In the genomic region with DNA sequence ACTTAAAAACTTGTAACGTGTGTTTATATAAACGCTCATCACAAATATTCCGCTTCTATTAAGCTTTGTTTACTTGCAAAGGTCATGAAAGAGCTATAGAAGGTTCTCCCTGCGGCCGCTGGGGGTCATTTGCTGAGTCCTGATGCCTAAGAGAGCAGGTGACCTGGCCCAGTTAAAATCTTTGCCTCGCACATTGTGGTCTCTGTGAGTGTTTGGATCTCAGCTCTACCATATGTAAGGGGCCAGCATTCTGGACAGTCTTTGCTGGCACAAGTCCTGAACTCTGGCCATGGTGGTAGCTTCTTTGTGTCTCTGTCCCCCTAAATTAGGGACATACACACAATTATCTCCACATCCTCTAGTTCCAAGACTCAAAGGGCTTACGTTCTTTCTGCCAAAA, we compare ENCODE assay signal across 18 mouse cellular contexts. TPM values are rescaled to one million over a fixed set of nuclear protein-coding genes. Genes with fewer than 3 reads are reported as not detected.
DNase-seq lines count a peak whose midpoint lies in the region; ATAC-seq lines count a peak whose summit lies in the region.
"Had no signal": no experiment of that assay in that cellular context is flagged by ENCODE, and none has a peak within 500 bp of the region (broad histone marks: within the 10 kb centered on the region; RNA-seq: fewer than 3 reads in every experiment).

No protein-coding gene starts in this region.

- intact Hi-C loops in heart, postnatal 14 days (cut with DNase I): no loop called here

- H3K4me1 ChIP-seq in lung, embryonic 15.5 days: peaks cover 30% of the 10 kb centered on the region
- peaks cover 14% of the 10 kb centered on the region for H3K4me1 ChIP-seq in limb, embryonic 12.5 days (replicated peaks)

- peak; percentile 49 for DNase-seq in heart, adult 11 months
- DNase-seq in heart, postnatal 14 days: no peak
- DNase-seq in lung, postnatal 4 days: no peak
- DNase-seq in yolk sac, embryonic 10.5 days (ENCODE audit: low spot score): peak; percentile 53
- no peak for DNase-seq in urinary bladder, postnatal 4 days (ENCODE audit: low spot score in 2 of 2)
- DNase-seq: adrenal gland, postnatal 25 days; cerebellum, adult 11 months; layer of hippocampus, postnatal 36 days; thymus, adult 2 months had no signal

- H3K27me3 ChIP-seq in lung, embryonic 15.5 days: no peaks in the 10 kb centered on the region
- H3K27me3 ChIP-seq in limb, embryonic 12.5 days: peaks cover 11% of the 10 kb centered on the region; the same call in 1 of the 2 replicates

- peak overlapping the region; percentile 70 for H3K4me2 ChIP-seq in lung, embryonic 15.5 days
- H3K4me2 ChIP-seq in limb, embryonic 12.5 days: peak overlapping the region; percentile 63

- no peak overlapping the region for H3K9ac ChIP-seq in lung, embryonic 15.5 days
- H3K9ac ChIP-seq in limb, embryonic 12.5 days (replicated peaks): no peak overlapping the region
- H3K9ac ChIP-seq: embryonic facial prominence, embryonic 12.5 days; liver, embryonic 14.5 days had no signal

- WGBS in lung, embryonic 15.5 days: 22% methylated on average over 7 of the region's 7 CpGs
- WGBS in limb, embryonic 12.5 days: 29% methylated on average over 7 of the region's 7 CpGs

- H3K9me3 ChIP-seq in lung, embryonic 15.5 days: no peaks in the 10 kb centered on the region
- no peaks in the 10 kb centered on the region for H3K9me3 ChIP-seq in limb, embryonic 12.5 days
- H3K9me3 ChIP-seq: embryonic facial prominence, embryonic 12.5 days; G1E; midbrain, embryonic 10.5 days had no signal

- H3K4me3 ChIP-seq in lung, embryonic 15.5 days: no peak overlapping the region
- no peak overlapping the region for H3K4me3 ChIP-seq in limb, embryonic 12.5 days (replicated peaks)

- ATAC-seq in lung, embryonic 15.5 days (ENCODE audit: borderline replicate concordance, extremely low read depth, low FRiP score, low TSS enrichment): no peak
- ATAC-seq in limb, embryonic 12.5 days (ENCODE audit: insufficient number of reproducible peaks, insufficient read depth, low FRiP score, low TSS enrichment, low read depth): no peak
- ATAC-seq: hindbrain, postnatal 0 days had no signal

- H3K36me3 ChIP-seq in lung, embryonic 15.5 days: no peaks in the 10 kb centered on the region
- H3K36me3 ChIP-seq in limb, embryonic 12.5 days: no peaks in the 10 kb centered on the region
- H3K36me3 ChIP-seq: embryonic facial prominence, embryonic 12.5 days; forebrain, embryonic 10.5 days; G1E; midbrain, embryonic 10.5 days had no signal

- 0 out of 2 replicates have a peak overlapping the region, but pooled peaks have one; percentile 45 for H3K27ac ChIP-seq in lung, embryonic 15.5 days
- H3K27ac ChIP-seq in limb, embryonic 12.5 days: 0 out of 2 replicates have a peak overlapping the region, but pooled peaks have one; percentile 0
- H3K27ac ChIP-seq: embryonic facial prominence, embryonic 12.5 days; forebrain, embryonic 10.5 days; hindbrain, postnatal 0 days; liver, embryonic 14.5 days; midbrain, embryonic 10.5 days had no signal

RNA-seq across cellular contexts. Expression of gene Gm11549, which starts 11.1 kb away (rescaled TPM):
- not detected for total RNA-seq in heart, postnatal 14 days (2021)
- 0.10 and 0.17 TPM in 2 replicates for polyA plus RNA-seq in lung, embryonic 15.5 days (2015; fragmentation: Nextera tagmentation; extraction: Ambion mirVana)
- polyA plus RNA-seq in limb, embryonic 12.5 days (2016; fragmentation: Nextera tagmentation; extraction: Ambion mirVana): 0.23 TPM in 1 of 2 replicates, not detected in the other
- total RNA-seq: adrenal gland, postnatal 25 days had no signal
- polyA plus RNA-seq: C2C12, G1E had no signal

RNA-seq across cellular contexts. Expression of gene Exosc9, which starts 19.7 kb away (rescaled TPM):
- 10 to 100 TPM; 19.6 to 21.5 TPM for total RNA-seq in heart, postnatal 14 days (2021)
- 61.2 and 66.1 TPM in 2 replicates for polyA plus RNA-seq in lung, embryonic 15.5 days (2015; fragmentation: Nextera tagmentation; extraction: Ambion mirVana)
- polyA plus RNA-seq in limb, embryonic 12.5 days (2016; fragmentation: Nextera tagmentation; extraction: Ambion mirVana): 65.9 and 69.9 TPM in 2 replicates

RNA-seq across cellular contexts. Expression of gene Ccna2, which starts 39.2 kb away (rescaled TPM):
- total RNA-seq in heart, postnatal 14 days (2021): 10 to 100 TPM in 1 of 2 experiments, 1 to 10 TPM in 1; 7.7 to 13.6 TPM
- 215 and 219 TPM in 2 replicates for polyA plus RNA-seq in lung, embryonic 15.5 days (2015; fragmentation: Nextera tagmentation; extraction: Ambion mirVana)
- 193 and 203 TPM in 2 replicates for polyA plus RNA-seq in limb, embryonic 12.5 days (2016; fragmentation: Nextera tagmentation; extraction: Ambion mirVana)

RNA-seq across cellular contexts. Expression of gene 1810062G17Rik, which starts 57.0 kb away (rescaled TPM):
- total RNA-seq in heart, postnatal 14 days (2021): under 1 TPM; 0.24 to 0.74 TPM
- 2.6 and 2.9 TPM in 2 replicates for polyA plus RNA-seq in lung, embryonic 15.5 days (2015; fragmentation: Nextera tagmentation; extraction: Ambion mirVana)
- polyA plus RNA-seq in limb, embryonic 12.5 days (2016; fragmentation: Nextera tagmentation; extraction: Ambion mirVana): 1.0 and 1.2 TPM in 2 replicates
- total RNA-seq: hindbrain, postnatal 0 days; layer of hippocampus, postnatal 36 days had no signal
- polyA plus RNA-seq: G1E had no signal

RNA-seq across cellular contexts. Expression of gene Anxa5, which starts 57.0 kb away (rescaled TPM):
- 100 to 1,000 TPM; 166 to 168 TPM for total RNA-seq in heart, postnatal 14 days (2021)
- polyA plus RNA-seq in lung, embryonic 15.5 days (2015; fragmentation: Nextera tagmentation; extraction: Ambion mirVana): 442 and 480 TPM in 2 replicates
- 139 and 162 TPM in 2 replicates for polyA plus RNA-seq in limb, embryonic 12.5 days (2016; fragmentation: Nextera tagmentation; extraction: Ambion mirVana)

Comparison
In these comparisons a context has a peak if more than half of its experiments do, and no peak if none do; other contexts are left out.
1. DNase-seq: peak in heart, adult 11 months (single experiment) and yolk sac, embryonic 10.5 days (single experiment); none in heart, postnatal 14 days (0 of 2), lung, postnatal 4 days (0 of 2) and urinary bladder, postnatal 4 days (0 of 2).